Mouse (Mus musculus) midbrain, embryonic 14.5 days (tissue): ENCODE measurements around the gene Dennd2a. TPM values are rescaled to one million over a fixed set of nuclear protein-coding genes. Genes with fewer than 3 reads are reported as not detected.

Experiments
- ATAC-seq: fragments of 200-750 bp; cut with Nextera tagmentation; 2 replicates; pipeline ENCODE4 v1.8.0; 2017; ENCODE audit warnings: moderate number of reproducible peaks, moderate library complexity; ENCODE audit not compliant: low FRiP score, low TSS enrichment
- DNase-seq: peaks from one replicate; pipeline ENCODE4 v3.0.0-alpha.2; 2015
- H3K27ac ChIP-seq: fragments of 300-500 bp; sonication (generic); replicated peaks from 2 replicates; pipeline ENCODE4 v1.5.1; 2014; ENCODE audit warnings: mild to moderate bottlenecking, low read depth, low read length, moderate library complexity
- H3K27me3 ChIP-seq: fragments of 300-500 bp; sonication (generic); 2 replicates; pipeline ENCODE4 v1.6.1; 2014; ENCODE audit warnings: low read length, control low read depth, mixed read lengths; ENCODE audit not compliant: control insufficient read depth, insufficient read depth
- H3K36me3 ChIP-seq: fragments of 300-500 bp; sonication (generic); 2 replicates; pipeline ENCODE4 v1.6.1; 2014; ENCODE audit warnings: low read length, control low read depth; ENCODE audit not compliant: control insufficient read depth, insufficient read depth
- H3K4me1 ChIP-seq: fragments of 300-500 bp; sonication (generic); 2 replicates; pipeline ENCODE4 v1.6.1; 2014; ENCODE audit warnings: mild to moderate bottlenecking, antibody characterized with exemption, low read length, control low read depth; ENCODE audit not compliant: control insufficient read depth, insufficient read depth
- H3K4me2 ChIP-seq: fragments of 300-500 bp; sonication (generic); 2 replicates; pipeline ENCODE4 v1.6.1; 2014; ENCODE audit warnings: mild to moderate bottlenecking, low read length, moderate library complexity
- H3K4me3 ChIP-seq: fragments of 300-500 bp; sonication (generic); replicated peaks from 2 replicates; pipeline ENCODE4 v1.5.1; 2014; ENCODE audit warnings: low read depth, low read length
- H3K9ac ChIP-seq: fragments of 300-500 bp; sonication (generic); replicated peaks from 2 replicates; pipeline ENCODE4 v1.6.1; 2014; ENCODE audit warnings: mild to moderate bottlenecking, low read length, moderate library complexity
- H3K9me3 ChIP-seq: fragments of 300-500 bp; sonication (generic); 2 replicates; pipeline ENCODE4 v1.6.1; 2016; ENCODE audit warnings: low read length, control low read depth, mixed read lengths; ENCODE audit not compliant: control insufficient read depth
- WGBS: fragments of 180-500 bp; shearing (Covaris S2); extraction: QIAGEN DNeasy Blood & Tissue Kit; methylation state at CpG from one replicate; pipeline ENCODE4 v1.1.7; 2014; 5-methylcytosine and 5-hydroxymethylcytosine counted together
- polyA plus RNA-seq: library from polyadenylated mRNA; unstranded; fragments of >200 nt; fragmentation: Nextera tagmentation; extraction: Ambion mirVana; gene quantifications from 2 replicates; pipeline ENCODE4 v1.2.1, GENCODE M21; 2014

Gene Dennd2a
- polyA plus RNA-seq, 1 experiment from 2014 or later: 31.5 TPM

- H3K27ac ChIP-seq: no peak overlapping the region
- no peaks in the 10 kb centered on the region for H3K4me1 ChIP-seq
- no peak overlapping the region for H3K9ac ChIP-seq
- no peaks in the 10 kb centered on the region for H3K36me3 ChIP-seq
- ATAC-seq (no peak), DNase-seq (no peak)
- WGBS: 89% methylated on average over 4 of the region's 4 CpGs
- no peaks in the 10 kb centered on the region for H3K27me3 ChIP-seq
- no peak overlapping the region for H3K4me3 ChIP-seq
- H3K4me2 ChIP-seq: no peak overlapping the region
- no peaks in the 10 kb centered on the region for H3K9me3 ChIP-seq
Measured at GRCm38 (mm10) chr6:39433174-39433573, 124.5 kb downstream of the Dennd2a start.

GRCm38 (mm10) chr6:39430722-39431121 lies 126.9 kb downstream of the Dennd2a start:
- DNase-seq (no peak), ATAC-seq (no peak)
- H3K36me3 ChIP-seq: no peaks in the 10 kb centered on the region
- no peak overlapping the region for H3K9ac ChIP-seq
- H3K4me2 ChIP-seq: no peak overlapping the region
- H3K27me3 ChIP-seq: no peaks in the 10 kb centered on the region
- no peak overlapping the region for H3K27ac ChIP-seq
- H3K4me3 ChIP-seq: no peak overlapping the region
- 74% methylated on average over 11 of the region's 11 CpGs for WGBS
- H3K4me1 ChIP-seq: no peaks in the 10 kb centered on the region
- no peaks in the 10 kb centered on the region for H3K9me3 ChIP-seq

- DNase-seq (no peak), ATAC-seq (no peak)
- WGBS: 84% methylated on average over 6 of the region's 6 CpGs
- H3K27ac ChIP-seq: no peak overlapping the region
- no peaks in the 10 kb centered on the region for H3K4me1 ChIP-seq
- H3K36me3 ChIP-seq: no peaks in the 10 kb centered on the region
- no peak overlapping the region for H3K4me3 ChIP-seq
- no peaks in the 10 kb centered on the region for H3K9me3 ChIP-seq
- no peak overlapping the region for H3K4me2 ChIP-seq
- H3K27me3 ChIP-seq: no peaks in the 10 kb centered on the region
- H3K9ac ChIP-seq: no peak overlapping the region
Measured at GRCm38 (mm10) chr6:39429007-39429788, 128.5 kb downstream of the Dennd2a start.

GRCm38 (mm10) chr6:39427276-39428003 lies 130.2 kb downstream of the Dennd2a start:
- Histone ChIP-seq H3K27ac (no peak overlapping the region), H3K9me3 (no peaks in the 10 kb centered on the region), H3K36me3 (no peaks in the 10 kb centered on the region), H3K27me3 (no peaks in the 10 kb centered on the region), H3K4me2 (no peak overlapping the region), H3K9ac (no peak overlapping the region), H3K4me1 (no peaks in the 10 kb centered on the region), H3K4me3 (no peak overlapping the region)
- DNase-seq: no peak
- 83% methylated on average over 4 of the region's 4 CpGs for WGBS
- no peak for ATAC-seq

- H3K9ac ChIP-seq: no peak overlapping the region
- H3K4me3 ChIP-seq: no peak overlapping the region
- no peaks in the 10 kb centered on the region for H3K36me3 ChIP-seq
- no peak overlapping the region for H3K27ac ChIP-seq
- DNase-seq (no peak), ATAC-seq (no peak)
- no peaks in the 10 kb centered on the region for H3K27me3 ChIP-seq
- no peaks in the 10 kb centered on the region for H3K9me3 ChIP-seq
- 90% methylated on average over 4 of the region's 4 CpGs for WGBS
- H3K4me2 ChIP-seq: no peak overlapping the region
- no peaks in the 10 kb centered on the region for H3K4me1 ChIP-seq
Measured at GRCm38 (mm10) chr6:39426725-39427124, 130.9 kb downstream of the Dennd2a start.

GRCm38 (mm10) chr6:39425181-39425580 lies 132.5 kb downstream of the Dennd2a start:
- no peak for ATAC-seq
- H3K4me2 ChIP-seq: no peak overlapping the region
- H3K9me3 ChIP-seq: no peaks in the 10 kb centered on the region
- H3K4me1 ChIP-seq: no peaks in the 10 kb centered on the region
- H3K36me3 ChIP-seq: no peaks in the 10 kb centered on the region
- H3K27ac ChIP-seq: no peak overlapping the region
- DNase-seq: no peak
- 90% methylated on average over 2 of the region's 2 CpGs for WGBS
- no peak overlapping the region for H3K9ac ChIP-seq
- H3K27me3 ChIP-seq: no peaks in the 10 kb centered on the region
- H3K4me3 ChIP-seq: no peak overlapping the region

- no peaks in the 10 kb centered on the region for H3K4me1 ChIP-seq
- 90% methylated on average over 7 of the region's 7 CpGs for WGBS
Measured at GRCm38 (mm10) chr6:39423686-39424085, 134.0 kb downstream of the Dennd2a start.

GRCm38 (mm10) chr6:39423130-39423551 lies 134.5 kb downstream of the Dennd2a start:
- DNase-seq: no peak
- WGBS: 67% methylated on average over 6 of the region's 6 CpGs
- H3K27ac ChIP-seq: no peak overlapping the region

More at GRCm38 (mm10) chr6:39423686-39424085, 134.0 kb downstream of the Dennd2a start:
- Histone ChIP-seq H3K4me3 (no peak overlapping the region), H3K4me2 (no peak overlapping the region), H3K9ac (no peak overlapping the region), H3K9me3 (no peaks in the 10 kb centered on the region), H3K27ac (no peak overlapping the region), H3K36me3 (no peaks in the 10 kb centered on the region), H3K27me3 (no peaks in the 10 kb centered on the region)
- DNase-seq: no peak
- no peak for ATAC-seq

More at GRCm38 (mm10) chr6:39423130-39423551, 134.5 kb downstream of the Dennd2a start:
- ATAC-seq: no peak
- no peak overlapping the region for H3K9ac ChIP-seq
- no peak overlapping the region for H3K4me3 ChIP-seq
- H3K36me3 ChIP-seq: no peaks in the 10 kb centered on the region
- H3K4me1 ChIP-seq: peaks cover 4% of the 10 kb centered on the region; the same call in 1 of the 2 replicates
- H3K27me3 ChIP-seq: no peaks in the 10 kb centered on the region
- no peak overlapping the region for H3K4me2 ChIP-seq
- no peaks in the 10 kb centered on the region for H3K9me3 ChIP-seq
